Mouse (Mus musculus) neural tube, embryonic 13.5 days (tissue): ENCODE measurements around the gene Alkbh5. TPM values are rescaled to one million over a fixed set of nuclear protein-coding genes. Genes with fewer than 3 reads are reported as not detected.
"Not testable (repeated sequence)": the region's sequence is repeated elsewhere in the genome, so short reads cannot be mapped to it uniquely, and the experiment has no call there.

Experiments
- ATAC-seq: fragments of 200-750 bp; cut with Nextera tagmentation; 2 replicates; pipeline ENCODE4 v1.8.0; 2017; ENCODE audit warnings: low read depth, mild to moderate bottlenecking, moderate TSS enrichment, moderate library complexity
- H3K27ac ChIP-seq: fragments of 300-500 bp; sonication (generic); replicated peaks from 2 replicates; pipeline ENCODE4 v1.5.1; 2015; ENCODE audit warnings: moderate library complexity, mild to moderate bottlenecking, inconsistent platforms
- H3K27me3 ChIP-seq: fragments of 300-500 bp; sonication (generic); 2 replicates; pipeline ENCODE4 v1.6.1; 2015; ENCODE audit warnings: mild to moderate bottlenecking, inconsistent platforms
- H3K36me3 ChIP-seq: fragments of 300-500 bp; sonication (generic); 2 replicates; pipeline ENCODE4 v1.6.1; 2015; ENCODE audit warnings: mild to moderate bottlenecking, inconsistent platforms
- H3K4me1 ChIP-seq: fragments of 300-500 bp; sonication (generic); replicated peaks from 2 replicates; pipeline ENCODE4 v1.6.1; 2015; ENCODE audit warnings: inconsistent platforms
- H3K4me2 ChIP-seq: fragments of 300-500 bp; sonication (generic); 2 replicates; pipeline ENCODE4 v1.6.1; 2015; ENCODE audit warnings: inconsistent platforms, mild to moderate bottlenecking, moderate library complexity
- H3K4me3 ChIP-seq: fragments of 300-500 bp; sonication (generic); 2 replicates; pipeline ENCODE4 v1.5.1; 2015; ENCODE audit warnings: mild to moderate bottlenecking, inconsistent platforms
- H3K9ac ChIP-seq: fragments of 300-500 bp; sonication (generic); 2 replicates; pipeline ENCODE4 v1.6.1; 2015; ENCODE audit warnings: moderate library complexity, mild to moderate bottlenecking, inconsistent platforms
- H3K9me3 ChIP-seq: fragments of 300-500 bp; sonication (generic); 2 replicates; pipeline ENCODE4 v1.6.1; 2016; ENCODE audit warnings: inconsistent platforms
- WGBS: fragments of 180-500 bp; shearing (Covaris S2); methylation state at CpG from one replicate; pipeline ENCODE4 v1.1.7; 2015; 5-methylcytosine and 5-hydroxymethylcytosine counted together
- polyA plus RNA-seq: library from polyadenylated mRNA; unstranded; fragments of >200 nt; fragmentation: Nextera tagmentation; extraction: Ambion mirVana; gene quantifications from 2 replicates; pipeline ENCODE4 v1.2.1, GENCODE M21; 2015

Gene Alkbh5
- polyA plus RNA-seq, 1 experiment from 2014 or later: 22.3 TPM

DNA sequence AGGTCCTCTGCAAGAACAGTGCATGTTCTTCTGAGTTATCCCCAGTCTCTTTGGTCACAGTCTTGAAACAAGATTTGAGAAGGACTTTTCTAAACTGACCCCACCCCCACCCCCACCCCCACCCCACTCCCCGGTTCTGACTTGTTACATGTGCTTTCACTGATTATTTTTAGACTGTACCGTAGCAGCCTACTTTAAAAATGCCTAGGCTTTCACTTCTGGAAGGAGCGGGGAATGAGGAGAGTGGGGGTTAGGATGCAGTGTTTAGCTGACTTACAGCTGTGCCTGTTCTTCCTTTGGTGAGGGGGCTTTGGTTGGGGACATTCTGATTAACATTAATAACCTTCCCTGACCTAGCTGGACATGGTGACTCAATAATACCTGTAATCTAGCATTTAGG, 11.9 kb downstream of the Alkbh5 start:
- Histone ChIP-seq H3K4me3 (no peak overlapping the region), H3K27me3 (no peaks in the 10 kb centered on the region), H3K27ac (no peak overlapping the region), H3K9ac (no peak overlapping the region), H3K9me3 (no peaks in the 10 kb centered on the region), H3K4me1 (peaks cover 28% of the 10 kb centered on the region), H3K4me2 (no peak overlapping the region), H3K36me3 (peaks cover 58% of the 10 kb centered on the region)
- ATAC-seq: no peak
- WGBS: 98% methylated on average over 3 of the region's 3 CpGs

DNA sequence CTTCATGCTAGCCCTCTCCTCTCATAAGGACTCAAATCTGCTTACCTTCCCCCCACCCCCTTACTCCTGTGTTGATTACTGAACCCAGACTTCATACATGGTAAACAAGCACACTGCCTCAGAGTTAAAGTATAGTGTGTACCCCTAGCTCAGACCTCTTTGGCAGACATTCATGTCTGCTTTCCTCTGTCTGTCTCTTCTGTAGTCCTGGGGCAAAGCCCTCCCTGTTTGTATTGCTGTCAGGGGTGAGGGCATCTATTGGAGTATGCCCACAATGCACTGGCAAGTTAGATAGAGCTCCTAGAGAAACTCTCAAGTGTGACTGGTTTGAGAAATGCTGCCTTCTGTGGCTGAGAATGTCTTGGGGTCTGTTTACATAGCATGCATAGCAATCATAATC, 16.9 kb downstream of the Alkbh5 start:
- Histone ChIP-seq H3K27me3 (no peaks in the 10 kb centered on the region), H3K36me3 (peaks cover 92% of the 10 kb centered on the region), H3K9ac (no peak overlapping the region), H3K4me2 (no peak overlapping the region), H3K27ac (no peak overlapping the region), H3K4me1 (no peaks in the 10 kb centered on the region), H3K9me3 (no peaks in the 10 kb centered on the region), H3K4me3 (no peak overlapping the region)
- ATAC-seq: no peak

DNA sequence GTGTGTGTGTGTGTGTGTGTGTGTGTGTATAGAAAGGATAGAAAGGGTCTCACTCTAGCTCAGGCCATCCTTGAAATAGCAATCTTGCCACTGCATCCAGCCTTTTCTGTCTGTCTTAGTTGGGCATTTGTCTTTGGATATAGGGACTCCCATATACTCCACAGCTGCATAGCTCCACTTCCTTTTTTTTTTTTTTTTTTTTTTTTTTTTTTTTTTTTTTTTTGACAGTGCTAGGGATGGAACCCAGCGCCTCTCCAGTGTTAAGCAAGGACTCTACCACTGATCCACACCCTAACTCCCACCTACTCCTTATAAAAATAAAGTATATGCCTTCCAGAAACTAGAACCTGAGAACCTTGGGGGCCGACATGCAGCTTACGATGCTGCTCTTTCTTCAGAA, 21.5 kb downstream of the Alkbh5 start:
- H3K4me1 ChIP-seq: no peaks in the 10 kb centered on the region
- H3K27ac ChIP-seq: no peak overlapping the region
- H3K36me3 ChIP-seq: peaks cover 57% of the 10 kb centered on the region
- H3K9ac ChIP-seq: no peak overlapping the region
- no peak overlapping the region for H3K4me2 ChIP-seq
- no peak overlapping the region for H3K4me3 ChIP-seq
- no peak for ATAC-seq
- no peaks in the 10 kb centered on the region for H3K27me3 ChIP-seq
- H3K9me3 ChIP-seq: no peaks in the 10 kb centered on the region
- 92% methylated on average over 3 of the region's 3 CpGs for WGBS

DNA sequence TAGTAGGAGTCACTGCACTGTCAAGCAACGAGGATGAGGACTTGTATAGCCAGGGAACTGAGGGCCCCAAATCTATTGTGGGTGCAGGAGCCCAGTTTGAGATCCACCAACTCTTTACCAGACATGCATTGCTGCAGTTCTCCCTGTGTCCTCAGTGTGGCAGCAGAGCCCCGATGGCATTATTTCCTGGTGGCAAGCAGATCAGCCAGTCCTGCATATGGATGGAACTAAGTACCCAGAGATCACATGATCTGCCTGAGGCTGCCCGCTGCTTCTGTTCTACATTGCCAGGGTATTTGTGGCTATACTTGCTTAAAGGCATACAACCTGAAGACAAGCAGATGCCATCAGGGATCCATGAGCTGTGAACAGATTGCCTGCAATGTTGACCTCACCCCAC, 23.2 kb downstream of the Alkbh5 start:
- peak; percentile 43; the same call in 1 of the 2 replicates for ATAC-seq
- no peak overlapping the region for H3K9ac ChIP-seq
- no peaks in the 10 kb centered on the region for H3K9me3 ChIP-seq
- no peaks in the 10 kb centered on the region for H3K27me3 ChIP-seq
- no peaks in the 10 kb centered on the region for H3K4me1 ChIP-seq
- 5% methylated on average over 3 of the region's 3 CpGs for WGBS
- H3K4me2 ChIP-seq: no peak overlapping the region
- H3K27ac ChIP-seq: no peak overlapping the region
- H3K4me3 ChIP-seq: no peak overlapping the region
- peaks cover 40% of the 10 kb centered on the region for H3K36me3 ChIP-seq

DNA sequence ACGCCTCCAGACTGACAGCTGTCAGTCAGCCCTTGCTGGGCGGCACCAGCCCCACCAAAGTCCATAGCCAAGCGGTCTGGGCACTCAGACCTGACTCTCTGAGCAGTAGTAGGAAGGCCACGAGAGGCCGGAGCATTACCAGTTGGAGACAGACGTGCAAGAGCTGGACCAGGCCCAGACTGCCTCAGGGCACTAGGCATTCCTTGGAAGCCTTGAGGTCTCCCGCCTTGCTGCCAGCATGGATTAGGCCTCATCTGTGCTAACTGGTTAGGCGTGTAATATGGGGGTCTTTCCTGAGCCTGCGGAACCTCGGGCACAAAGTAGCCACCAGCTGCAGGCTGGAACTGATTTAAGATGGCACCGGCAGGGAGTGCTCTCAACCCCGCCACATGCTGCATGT, 37.8 kb downstream of the Alkbh5 start:
- 75% methylated on average over 11 of the region's 12 CpGs for WGBS
- H3K9ac ChIP-seq, H3K27ac ChIP-seq, ATAC-seq, H3K36me3 ChIP-seq, H3K27me3 ChIP-seq, H3K4me1 ChIP-seq, H3K4me3 ChIP-seq, H3K9me3 ChIP-seq, H3K4me2 ChIP-seq: not testable (repeated sequence)

Other genes starting within 250 kb of the Alkbh5 start
- 52.8 and 61.4 TPM in 2 replicates for gene Tom1l2, start 183.5 kb upstream of the Alkbh5 start, polyA plus RNA-seq
- gene Drc3, start 183.1 kb upstream of the Alkbh5 start, polyA plus RNA-seq: 3.8 TPM in 2 replicates
- gene Gid4, start 119.2 kb upstream of the Alkbh5 start, polyA plus RNA-seq: 19.2 and 20.2 TPM in 2 replicates
- 39.4 and 41.2 TPM in 2 replicates for gene Atpaf2, start 117.9 kb upstream of the Alkbh5 start, polyA plus RNA-seq
- gene Drg2, start 81.8 kb upstream of the Alkbh5 start, polyA plus RNA-seq: 92.5 and 99.3 TPM in 2 replicates
- 0.15 and 0.21 TPM in 2 replicates for gene Myo15, start 67.0 kb upstream of the Alkbh5 start, polyA plus RNA-seq
- 53.9 and 54.4 TPM in 2 replicates for gene Llgl1, start 163.3 kb downstream of the Alkbh5 start, polyA plus RNA-seq
- 68.2 and 71.9 TPM in 2 replicates for gene Flii, start 190.9 kb downstream of the Alkbh5 start, polyA plus RNA-seq
- gene Mief2, start 192.0 kb downstream of the Alkbh5 start, polyA plus RNA-seq: 21.3 and 22.0 TPM in 2 replicates
- gene Top3a, start 241.0 kb downstream of the Alkbh5 start, polyA plus RNA-seq: 8.5 and 10.0 TPM in 2 replicates
- 6.1 and 6.5 TPM in 2 replicates for gene Smcr8, start 241.1 kb downstream of the Alkbh5 start, polyA plus RNA-seq